ENCODE assay signal across 32 mouse cellular contexts in the genomic region with DNA sequence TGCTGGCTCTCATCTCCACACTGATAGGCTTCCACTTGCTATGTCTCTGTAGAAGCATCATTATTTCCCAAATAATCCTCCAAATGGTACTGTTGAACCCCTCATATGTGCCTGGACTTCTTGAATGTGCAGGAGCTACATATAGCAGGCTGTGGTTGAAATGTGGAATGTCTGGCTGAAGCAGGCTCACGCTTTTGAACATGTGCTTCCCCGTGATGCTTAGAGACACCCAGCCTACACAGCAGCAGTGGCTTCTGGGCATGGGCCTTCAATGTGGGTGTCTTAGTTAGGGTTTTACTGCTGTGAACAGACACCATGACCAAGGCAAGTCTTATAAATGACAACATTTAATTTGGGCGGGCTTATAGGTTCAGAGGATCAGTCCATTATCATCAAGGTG. TPM values are rescaled to one million over a fixed set of nuclear protein-coding genes. Genes with fewer than 3 reads are reported as not detected.
A peak's percentile ranks its signal among the peaks of the same experiment; 100 is the strongest.
DNase-seq lines count a peak whose midpoint lies in the region; TF ChIP-seq lines count a peak whose summit lies in the region.
"Had no signal": no experiment of that assay in that cellular context is flagged by ENCODE, and none has a peak within 500 bp of the region (broad histone marks: within the 10 kb centered on the region; RNA-seq: fewer than 3 reads in every experiment).

No protein-coding gene starts in this region.

- H3K9me3 ChIP-seq in heart, embryonic 10.5 days = no peaks in the 10 kb centered on the region
- H3K9me3 ChIP-seq: embryonic facial prominence, embryonic 10.5 days; embryonic facial prominence, embryonic 13.5 days; forebrain, embryonic 12.5 days; forebrain, embryonic 15.5 days; G1E; heart, embryonic 12.5 days; heart, embryonic 15.5 days; hindbrain, embryonic 10.5 days; hindbrain, embryonic 13.5 days had no signal

- no peak for TF ChIP-seq CTCF in layer of hippocampus, adult 2 months (conservative IDR thresholded peaks at IDR 0.05)
- TF ChIP-seq CTCF in left cerebral cortex, adult 2 months (IDR thresholded peaks at IDR 0.05) = no peak

- H3K36me3 ChIP-seq in heart, embryonic 10.5 days = no peaks in the 10 kb centered on the region
- H3K36me3 ChIP-seq: embryonic facial prominence, embryonic 10.5 days; embryonic facial prominence, embryonic 13.5 days; forebrain, embryonic 12.5 days; forebrain, embryonic 15.5 days; G1E; heart, embryonic 12.5 days; heart, embryonic 15.5 days; hindbrain, embryonic 10.5 days; hindbrain, embryonic 13.5 days had no signal

- intact Hi-C loops in left cerebral cortex, adult 2 months (cut with DNase I) = loop anchor here (2.0 to 10.0 kb wide), 2 partner anchors 109 to 623 kb away; a partner anchor contains a TSS
- intact Hi-C loops in left cerebral cortex, postnatal 4 days (cut with DNase I) = loop anchor here (10.0 kb wide), 1 partner anchor 113 kb away; a partner anchor contains a TSS

- H3K27ac ChIP-seq in layer of hippocampus, adult 2 months = peak overlapping the region; percentile 48; the same call in 1 of the 2 replicates
- H3K27ac ChIP-seq in left cerebral cortex, adult 2 months = peak overlapping the region; percentile 62
- no peak overlapping the region for H3K27ac ChIP-seq in heart, embryonic 10.5 days
- H3K27ac ChIP-seq: embryonic facial prominence, embryonic 10.5 days; embryonic facial prominence, embryonic 13.5 days; forebrain, embryonic 12.5 days; forebrain, embryonic 15.5 days; gastrocnemius, adult 2 months; heart, embryonic 15.5 days; hindbrain, embryonic 10.5 days; hindbrain, embryonic 13.5 days had no signal

- DNase-seq in kidney, adult 18-20 months = peak; percentile 16
- no peak for DNase-seq in kidney, postnatal 4 days
- DNase-seq in layer of hippocampus, adult 2 months (ENCODE audit: low spot score in 2 of 2) = no peak
- DNase-seq in layer of hippocampus, adult 9-10 months (ENCODE audit: low spot score) = no peak
- DNase-seq in left cerebral cortex, adult 2 months (ENCODE audit: extremely low spot score in 1 of 2, low spot score in 2 of 2) = no peak
- no peak for DNase-seq in left cerebral cortex, postnatal 4 days
- DNase-seq in brain, adult 2 months (ENCODE audit: low read depth, low spot score) = peak; percentile 67
- no peak for DNase-seq in heart, embryonic 10.5 days (ENCODE audit: low spot score)
- DNase-seq: adrenal gland, postnatal 10 days; adrenal gland, postnatal 36 days; B cell, adult 2 months; cerebellum, adult 11 months; cerebellum, adult 2 months; cerebellum, postnatal 36 days; embryo, embryonic 11 days; gastrocnemius, adult 2 months; gastrocnemius, postnatal 14 days; heart, postnatal 10 days; heart, postnatal 36 days had no signal

- H3K4me3 ChIP-seq in layer of hippocampus, adult 2 months = no peak overlapping the region
- H3K4me3 ChIP-seq in left cerebral cortex, adult 2 months = no peak overlapping the region
- no peak overlapping the region for H3K4me3 ChIP-seq in heart, embryonic 10.5 days
- H3K4me3 ChIP-seq: embryonic facial prominence, embryonic 10.5 days; embryonic facial prominence, embryonic 13.5 days; erythroblast, embryonic 14.5 days; forebrain, embryonic 12.5 days; forebrain, embryonic 15.5 days; gastrocnemius, adult 2 months; heart, embryonic 12.5 days; heart, embryonic 15.5 days; hindbrain, embryonic 10.5 days; hindbrain, embryonic 13.5 days had no signal

- 86% methylated on average over 3 of the region's 3 CpGs for WGBS in heart, embryonic 10.5 days

- H3K4me1 ChIP-seq in heart, embryonic 10.5 days = 0 out of 2 replicates have a peak, but pooled peaks cover 2% of the 10 kb centered on the region
- H3K4me1 ChIP-seq: embryonic facial prominence, embryonic 10.5 days; forebrain, embryonic 12.5 days; heart, embryonic 12.5 days; hindbrain, embryonic 10.5 days; hindbrain, embryonic 13.5 days had no signal

- no peaks in the 10 kb centered on the region for H3K27me3 ChIP-seq in heart, embryonic 10.5 days (ENCODE audit: insufficient read depth, poor library complexity, severe bottlenecking)
- H3K27me3 ChIP-seq: CH12.LX; embryonic facial prominence, embryonic 13.5 days; forebrain, embryonic 12.5 days; forebrain, embryonic 15.5 days; heart, embryonic 12.5 days; heart, embryonic 15.5 days; hindbrain, embryonic 13.5 days had no signal

RNA-seq across cellular contexts. Expression of a gene that starts 30.1 kb away (rescaled TPM):
- not detected for total RNA-seq in layer of hippocampus, adult 2 months (2021)
- not detected for total RNA-seq in left cerebral cortex, adult 2 months (2021)
- total RNA-seq in left cerebral cortex, postnatal 4 days (2021) = not detected
- polyA plus RNA-seq in heart, embryonic 10.5 days (2016; fragmentation: Nextera tagmentation; extraction: Ambion mirVana) = 0.23 and 4.2 TPM in 2 replicates
- total RNA-seq: CH12.LX; gastrocnemius, adult 2 months; heart, adult 8-10 months; heart, postnatal 10 days; heart, postnatal 36 days had no signal
- polyA plus RNA-seq: cerebellum, adult 2 months; embryonic facial prominence, embryonic 10.5 days; embryonic facial prominence, embryonic 13.5 days; G1E; Patski had no signal

Comparison
In these comparisons a context has a peak if more than half of its experiments do, and no peak if none do; other contexts are left out.
1. DNase-seq: peak in kidney, adult 18-20 months (single experiment) and brain, adult 2 months (single experiment); none in kidney, postnatal 4 days (0 of 2), layer of hippocampus, adult 2 months (0 of 2), layer of hippocampus, adult 9-10 months (single experiment), left cerebral cortex, adult 2 months (0 of 2), left cerebral cortex, postnatal 4 days (single experiment) and heart, embryonic 10.5 days (single experiment).